ENCODE assay signal across 34 mouse cellular contexts in genomic region chr8:114004436-114004835, GRCm38 (mm10).
"Had no signal": no experiment of that assay in that cellular context is flagged by ENCODE, and none has a peak within 500 bp of the region (broad histone marks: within the 10 kb centered on the region; RNA-seq: fewer than 3 reads in every experiment).

No protein-coding gene starts in this region.

- ATAC-seq: hindbrain, embryonic 16.5 days; hindbrain, postnatal 0 days; inflammation-experienced regulatory T-cells, adult 6 months; intestine, embryonic 15.5 days; intestine, embryonic 16.5 days; intestine, postnatal 0 days had no signal

- H3K4me2 ChIP-seq: heart, embryonic 11.5 days; heart, embryonic 12.5 days; heart, embryonic 13.5 days; heart, embryonic 15.5 days; hindbrain, embryonic 12.5 days; hindbrain, embryonic 14.5 days; hindbrain, embryonic 15.5 days; intestine, embryonic 15.5 days; kidney, embryonic 15.5 days had no signal

- H3K9me3 ChIP-seq: heart, embryonic 10.5 days; heart, embryonic 12.5 days; heart, embryonic 13.5 days; heart, embryonic 15.5 days; hindbrain, embryonic 10.5 days; hindbrain, embryonic 12.5 days; hindbrain, embryonic 15.5 days; intestine, embryonic 15.5 days; kidney, embryonic 15.5 days had no signal

- H3K27ac ChIP-seq: heart, embryonic 10.5 days; heart, embryonic 13.5 days; heart, embryonic 15.5 days; hindbrain, embryonic 10.5 days; hindbrain, embryonic 12.5 days; hindbrain, embryonic 14.5 days; hindbrain, embryonic 15.5 days; hindbrain, postnatal 0 days; intestine, embryonic 15.5 days; kidney, embryonic 15.5 days; kidney, postnatal 0 days; layer of hippocampus, adult 2 months had no signal

- DNase-seq: heart, postnatal 10 days; heart, postnatal 14 days; heart, postnatal 36 days; heart, postnatal 4 days; kidney, adult 11 months; kidney, adult 18-20 months; kidney, adult 2 months; kidney, adult 8-10 months; kidney, adult 9 months; kidney, postnatal 10 days; kidney, postnatal 14 days; kidney, postnatal 25 days; kidney, postnatal 36 days; kidney, postnatal 4 days; layer of hippocampus, adult 9-11 months; layer of hippocampus, postnatal 36 days had no signal

- H3K36me3 ChIP-seq: heart, embryonic 10.5 days; heart, embryonic 12.5 days; heart, embryonic 13.5 days; heart, embryonic 15.5 days; hindbrain, embryonic 10.5 days; hindbrain, embryonic 12.5 days; hindbrain, embryonic 15.5 days; intestine, embryonic 15.5 days; kidney, embryonic 15.5 days had no signal

- H3K4me1 ChIP-seq: heart, embryonic 10.5 days; heart, embryonic 15.5 days; hindbrain, embryonic 10.5 days; hindbrain, embryonic 12.5 days; hindbrain, embryonic 15.5 days; intestine, embryonic 15.5 days had no signal

- H3K4me3 ChIP-seq: heart, embryonic 10.5 days; heart, embryonic 12.5 days; heart, embryonic 13.5 days; heart, embryonic 15.5 days; hindbrain, embryonic 10.5 days; hindbrain, embryonic 12.5 days; hindbrain, embryonic 15.5 days; intestine, embryonic 15.5 days; kidney, embryonic 15.5 days; layer of hippocampus, adult 2 months had no signal

- H3K27me3 ChIP-seq: heart, embryonic 15.5 days; hindbrain, embryonic 12.5 days; hindbrain, embryonic 15.5 days; intestine, embryonic 15.5 days; kidney, embryonic 15.5 days had no signal

- H3K9ac ChIP-seq: heart, embryonic 12.5 days; heart, embryonic 13.5 days; heart, embryonic 15.5 days; hindbrain, embryonic 12.5 days; hindbrain, embryonic 14.5 days; hindbrain, embryonic 15.5 days; intestine, embryonic 15.5 days; kidney, embryonic 15.5 days had no signal
